ENCODE assay signal across 10 mouse cellular contexts in the genomic region with DNA sequence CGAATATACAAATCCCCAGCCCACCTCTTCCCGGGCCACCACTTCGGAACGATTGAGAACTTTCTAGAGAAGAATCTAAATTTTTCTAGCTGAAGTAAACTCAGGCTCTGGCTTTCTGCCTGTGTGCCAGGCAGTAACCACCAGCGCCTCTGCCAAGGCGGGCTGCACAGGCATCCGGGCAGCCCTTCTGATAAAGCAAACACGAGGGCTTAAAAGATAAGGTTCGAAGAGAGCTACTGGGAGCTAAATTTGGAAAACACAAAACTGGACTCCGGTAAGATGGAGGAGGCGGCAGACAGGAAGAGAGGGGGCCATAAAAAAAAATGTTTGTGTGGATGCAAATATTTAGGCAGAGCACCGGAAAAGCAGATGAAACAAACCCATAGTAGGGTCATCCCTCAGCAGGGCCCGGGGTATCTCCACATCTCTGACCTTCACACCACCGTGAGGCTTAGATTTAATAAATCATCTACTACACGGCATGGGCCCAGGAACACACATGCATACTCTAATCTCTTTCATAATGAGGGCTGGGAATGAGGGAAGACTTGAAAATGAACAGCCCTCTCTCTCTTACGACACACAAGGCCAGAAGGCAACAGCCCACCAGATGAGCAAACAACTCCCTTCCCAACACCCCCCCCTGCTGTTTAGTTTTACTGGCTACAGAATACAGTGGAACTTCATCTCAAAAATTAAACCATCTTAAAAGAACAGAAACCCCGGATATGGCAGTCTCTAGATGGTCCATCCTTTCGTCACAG.
DNase-seq lines count a peak whose midpoint lies in the region; ATAC-seq and TF ChIP-seq lines count a peak whose summit lies in the region.
"Had no signal": no experiment of that assay in that cellular context is flagged by ENCODE, and none has a peak within 500 bp of the region (broad histone marks: within the 10 kb centered on the region; RNA-seq: fewer than 3 reads in every experiment).

No protein-coding gene starts in this region.

- no peaks in the 10 kb centered on the region for H3K27me3 ChIP-seq in spleen, adult 2 months (ENCODE audit: control insufficient read depth, insufficient read depth, low read length)
- no peaks in the 10 kb centered on the region for H3K27me3 ChIP-seq in liver, embryonic 13.5 days
- H3K27me3 ChIP-seq in stomach, embryonic 16.5 days (ENCODE audit: control insufficient read depth, insufficient read depth, low read length) = no peaks in the 10 kb centered on the region
- H3K27me3 ChIP-seq in forebrain, embryonic 16.5 days (replicated peaks; ENCODE audit: control insufficient read depth, insufficient read depth, low read length) = no peaks in the 10 kb centered on the region
- no peaks in the 10 kb centered on the region for H3K27me3 ChIP-seq in midbrain, embryonic 10.5 days (ENCODE audit: low read depth, poor library complexity, severe bottlenecking)
- H3K27me3 ChIP-seq: embryonic facial prominence, embryonic 12.5 days had no signal

- no peak for TF ChIP-seq POLR2A in spleen, adult 2 months (IDR thresholded peaks at IDR 0.05; ENCODE audit: low read depth, low read length)

- TF ChIP-seq CTCF in spleen, adult 2 months (IDR thresholded peaks at IDR 0.05; ENCODE audit: extremely low read depth, insufficient read depth, insufficient read length, insufficient replicate concordance) = no peak

- H3K4me2 ChIP-seq in liver, embryonic 13.5 days = no peak overlapping the region
- H3K4me2 ChIP-seq in stomach, embryonic 16.5 days (ENCODE audit: low read depth, low read length) = peak overlapping the region; percentile 39
- no peak overlapping the region for H3K4me2 ChIP-seq in forebrain, embryonic 16.5 days (ENCODE audit: low read length)
- H3K4me2 ChIP-seq: embryonic facial prominence, embryonic 12.5 days had no signal

- no peak overlapping the region for H3K9ac ChIP-seq in liver, embryonic 13.5 days
- H3K9ac ChIP-seq in stomach, embryonic 16.5 days (ENCODE audit: low read length) = peak overlapping the region; percentile 24
- no peak overlapping the region for H3K9ac ChIP-seq in forebrain, embryonic 16.5 days (replicated peaks; ENCODE audit: low read depth, low read length)
- H3K9ac ChIP-seq: embryonic facial prominence, embryonic 12.5 days had no signal

- 74% methylated on average over 18 of the region's 18 CpGs for WGBS in spleen, adult 2 months
- WGBS in liver, embryonic 13.5 days (ENCODE audit: insufficient replicate concordance) = 62% methylated on average over 18 of the region's 18 CpGs
- 38% methylated on average over 18 of the region's 18 CpGs for WGBS in stomach, embryonic 16.5 days
- 89% methylated on average over 18 of the region's 18 CpGs for WGBS in forebrain, embryonic 16.5 days
- WGBS in midbrain, embryonic 10.5 days = 93% methylated on average over 18 of the region's 18 CpGs

- no peaks in the 10 kb centered on the region for H3K4me1 ChIP-seq in spleen, adult 2 months (ENCODE audit: control insufficient read depth, insufficient read depth, insufficient read length)
- no peaks in the 10 kb centered on the region for H3K4me1 ChIP-seq in liver, embryonic 13.5 days (replicated peaks)
- peaks cover 27% of the 10 kb centered on the region for H3K4me1 ChIP-seq in stomach, embryonic 16.5 days (ENCODE audit: control insufficient read depth, insufficient read depth, low read length)
- H3K4me1 ChIP-seq in forebrain, embryonic 16.5 days (replicated peaks; ENCODE audit: control insufficient read depth, insufficient read depth, low read length) = peaks cover 5% of the 10 kb centered on the region
- H3K4me1 ChIP-seq in midbrain, embryonic 10.5 days = peaks cover 4% of the 10 kb centered on the region; the same call in 1 of the 2 replicates

- H3K4me3 ChIP-seq in spleen, adult 2 months (ENCODE audit: extremely low read depth, insufficient read depth, insufficient read length) = no peak overlapping the region
- H3K4me3 ChIP-seq in liver, embryonic 13.5 days (replicated peaks) = no peak overlapping the region
- H3K4me3 ChIP-seq in stomach, embryonic 16.5 days (replicated peaks; ENCODE audit: low read length) = no peak overlapping the region
- H3K4me3 ChIP-seq in forebrain, embryonic 16.5 days (replicated peaks; ENCODE audit: low read length) = no peak overlapping the region
- no peak overlapping the region for H3K4me3 ChIP-seq in midbrain, embryonic 10.5 days
- H3K4me3 ChIP-seq: embryonic facial prominence, embryonic 12.5 days had no signal

- ATAC-seq in liver, embryonic 13.5 days (ENCODE audit: low read depth) = no peak
- ATAC-seq in stomach, embryonic 16.5 days (ENCODE audit: insufficient read depth, low FRiP score) = peak; percentile 27; the same call in 1 of the 2 replicates
- ATAC-seq in forebrain, embryonic 16.5 days = no peak

- H3K36me3 ChIP-seq in spleen, adult 2 months (ENCODE audit: control insufficient read depth, insufficient read depth, low read length) = no peaks in the 10 kb centered on the region
- H3K36me3 ChIP-seq in liver, embryonic 13.5 days = no peaks in the 10 kb centered on the region
- no peaks in the 10 kb centered on the region for H3K36me3 ChIP-seq in stomach, embryonic 16.5 days (ENCODE audit: control insufficient read depth, insufficient read depth, low read length)
- H3K36me3 ChIP-seq in forebrain, embryonic 16.5 days (ENCODE audit: control insufficient read depth, insufficient read depth) = no peaks in the 10 kb centered on the region
- H3K36me3 ChIP-seq in midbrain, embryonic 10.5 days = no peaks in the 10 kb centered on the region
- H3K36me3 ChIP-seq: embryonic facial prominence, embryonic 12.5 days had no signal

- no peaks in the 10 kb centered on the region for H3K9me3 ChIP-seq in liver, embryonic 13.5 days (replicated peaks)
- H3K9me3 ChIP-seq in stomach, embryonic 16.5 days (replicated peaks; ENCODE audit: control insufficient read depth, low read length) = no peaks in the 10 kb centered on the region
- H3K9me3 ChIP-seq in forebrain, embryonic 16.5 days (ENCODE audit: control insufficient read depth, low read length) = no peaks in the 10 kb centered on the region
- H3K9me3 ChIP-seq in midbrain, embryonic 10.5 days (replicated peaks) = no peaks in the 10 kb centered on the region
- H3K9me3 ChIP-seq: embryonic facial prominence, embryonic 12.5 days had no signal

- DNase-seq in adrenal gland, adult 2 months = peak; percentile 7
- no peak for DNase-seq in adrenal gland, postnatal 25 days
- no peak for DNase-seq in spleen, adult 2 months (ENCODE audit: low read depth in 1 of 2, low spot score in 2 of 2)
- no peak for DNase-seq in spleen, adult 18-20 months
- no peak for DNase-seq in liver, embryonic 13.5 days
- DNase-seq in midbrain, embryonic 10.5 days (ENCODE audit: low spot score) = no peak
- DNase-seq: gastrocnemius, postnatal 14 days had no signal

- peak overlapping the region; percentile 18; the same call in 1 of the 2 replicates for H3K27ac ChIP-seq in spleen, adult 2 months (ENCODE audit: insufficient read depth, low read length)
- H3K27ac ChIP-seq in liver, embryonic 13.5 days = peak overlapping the region; percentile 34; the same call in 1 of the 2 replicates
- peak overlapping the region; percentile 82 for H3K27ac ChIP-seq in stomach, embryonic 16.5 days (ENCODE audit: low read length)
- no peak overlapping the region for H3K27ac ChIP-seq in forebrain, embryonic 16.5 days (ENCODE audit: low read length)
- H3K27ac ChIP-seq in midbrain, embryonic 10.5 days (replicated peaks) = no peak overlapping the region
- H3K27ac ChIP-seq: embryonic facial prominence, embryonic 12.5 days had no signal

Comparison
In these comparisons a context has a peak if more than half of its experiments do, and no peak if none do; other contexts are left out.
1. H3K27ac ChIP-seq: peak in spleen, adult 2 months (single experiment), liver, embryonic 13.5 days (single experiment) and stomach, embryonic 16.5 days (single experiment); none in forebrain, embryonic 16.5 days (single experiment) and midbrain, embryonic 10.5 days (single experiment).